Comparison of ENCODE assay signal across 7 mouse cellular contexts in genomic region chr1:63730240-63730771, GRCm38 (mm10). TPM values are rescaled to one million over a fixed set of nuclear protein-coding genes. Genes with fewer than 3 reads are reported as not detected.
A peak's percentile ranks its signal among the peaks of the same experiment; 100 is the strongest.
DNase-seq lines count a peak whose midpoint lies in the region; ATAC-seq and TF ChIP-seq lines count a peak whose summit lies in the region.

Mdh1b (minus strand) TSS chr1:63730318.
Fastkd2 (plus strand) TSS chr1:63730614.

- no peaks in the 10 kb centered on the region for H3K36me3 ChIP-seq in embryonic facial prominence, embryonic 13.5 days
- H3K36me3 ChIP-seq in kidney, adult 2 months (ENCODE audit: control insufficient read depth, insufficient read depth, low read length) = no peaks in the 10 kb centered on the region
- H3K36me3 ChIP-seq in limb, embryonic 12.5 days = no peaks in the 10 kb centered on the region
- no peaks in the 10 kb centered on the region for H3K36me3 ChIP-seq in midbrain, embryonic 15.5 days (replicated peaks)
- no peaks in the 10 kb centered on the region for H3K36me3 ChIP-seq in spleen, adult 2 months (ENCODE audit: control insufficient read depth, insufficient read depth, low read length)

- peak; percentile 89 to 90 for DNase-seq in adrenal gland, postnatal 36 days
- DNase-seq in heart, adult 18-20 months = peak; percentile 93 to 96
- DNase-seq in kidney, adult 2 months = peak; percentile 96
- DNase-seq in spleen, adult 2 months (ENCODE audit: low read depth in 1 of 2, low spot score in 2 of 2) = peak; percentile 79 to 86

- H3K9ac ChIP-seq in embryonic facial prominence, embryonic 13.5 days = peak within 1 kb of the TSS; percentile 83
- H3K9ac ChIP-seq in limb, embryonic 12.5 days (replicated peaks) = peak within 1 kb of the TSS; percentile 66
- peak within 1 kb of the TSS; percentile 63 for H3K9ac ChIP-seq in midbrain, embryonic 15.5 days

- H3K9me3 ChIP-seq in embryonic facial prominence, embryonic 13.5 days = no peaks in the 10 kb centered on the region
- H3K9me3 ChIP-seq in limb, embryonic 12.5 days = no peaks in the 10 kb centered on the region
- H3K9me3 ChIP-seq in midbrain, embryonic 15.5 days = no peaks in the 10 kb centered on the region

- peaks cover 18% of the 10 kb centered on the region for H3K4me1 ChIP-seq in embryonic facial prominence, embryonic 13.5 days
- peaks cover 3% of the 10 kb centered on the region; the same call in 1 of the 2 replicates for H3K4me1 ChIP-seq in kidney, adult 2 months (ENCODE audit: control insufficient read depth, insufficient read depth, low read length)
- peaks cover 17% of the 10 kb centered on the region for H3K4me1 ChIP-seq in limb, embryonic 12.5 days (replicated peaks)
- peaks cover 24% of the 10 kb centered on the region for H3K4me1 ChIP-seq in midbrain, embryonic 15.5 days
- H3K4me1 ChIP-seq in spleen, adult 2 months (ENCODE audit: control insufficient read depth, insufficient read depth, insufficient read length) = no peaks in the 10 kb centered on the region; the same call in 1 of the 2 replicates

- no peak within 1 kb of the TSS for H3K27ac ChIP-seq in embryonic facial prominence, embryonic 13.5 days
- no peak within 1 kb of the TSS for H3K27ac ChIP-seq in kidney, adult 2 months (ENCODE audit: insufficient read depth, low read depth, low read length)
- H3K27ac ChIP-seq in limb, embryonic 12.5 days = no peak within 1 kb of the TSS
- no peak within 1 kb of the TSS; the same call in 1 of the 2 replicates for H3K27ac ChIP-seq in midbrain, embryonic 15.5 days
- H3K27ac ChIP-seq in spleen, adult 2 months (ENCODE audit: insufficient read depth, low read length) = no peak within 1 kb of the TSS

- ATAC-seq in embryonic facial prominence, embryonic 13.5 days (ENCODE audit: insufficient number of reproducible peaks, insufficient read depth, low FRiP score, low TSS enrichment, low read depth) = peak; percentile 88
- peak; percentile 88 for ATAC-seq in limb, embryonic 12.5 days (ENCODE audit: insufficient number of reproducible peaks, insufficient read depth, low FRiP score, low TSS enrichment, low read depth)
- ATAC-seq in midbrain, embryonic 15.5 days (replicated peaks) = peak; percentile 97

- TF ChIP-seq POLR2A in kidney, adult 2 months (IDR thresholded peaks at IDR 0.05; ENCODE audit: low read depth, low read length) = no peak
- no peak for TF ChIP-seq POLR2A in spleen, adult 2 months (IDR thresholded peaks at IDR 0.05; ENCODE audit: low read depth, low read length)

- H3K27me3 ChIP-seq in embryonic facial prominence, embryonic 13.5 days = peaks cover 4% of the 10 kb centered on the region; the same call in 1 of the 2 replicates
- H3K27me3 ChIP-seq in kidney, adult 2 months (replicated peaks; ENCODE audit: control insufficient read depth, insufficient read depth, low read length) = no peaks in the 10 kb centered on the region
- no peaks in the 10 kb centered on the region for H3K27me3 ChIP-seq in limb, embryonic 12.5 days
- no peaks in the 10 kb centered on the region; the same call in 1 of the 2 replicates for H3K27me3 ChIP-seq in midbrain, embryonic 15.5 days (replicated peaks)
- H3K27me3 ChIP-seq in spleen, adult 2 months (ENCODE audit: control insufficient read depth, insufficient read depth, low read length) = no peaks in the 10 kb centered on the region

- no peak for TF ChIP-seq CTCF in kidney, adult 2 months (conservative IDR thresholded peaks at IDR 0.05; ENCODE audit: insufficient read depth, insufficient read length, low read depth, low read length)
- TF ChIP-seq CTCF in spleen, adult 2 months (IDR thresholded peaks at IDR 0.05; ENCODE audit: extremely low read depth, insufficient read depth, insufficient read length, insufficient replicate concordance) = no peak

- peak within 1 kb of the TSS; percentile 64 for H3K4me2 ChIP-seq in embryonic facial prominence, embryonic 13.5 days
- peak within 1 kb of the TSS; percentile 68 for H3K4me2 ChIP-seq in limb, embryonic 12.5 days
- H3K4me2 ChIP-seq in midbrain, embryonic 15.5 days = peak within 1 kb of the TSS; percentile 59

- peak within 1 kb of the TSS; percentile 75 for H3K4me3 ChIP-seq in embryonic facial prominence, embryonic 13.5 days
- H3K4me3 ChIP-seq in kidney, adult 2 months (ENCODE audit: insufficient read depth, low read depth, low read length) = peak within 1 kb of the TSS; percentile 78
- peak within 1 kb of the TSS; percentile 68 for H3K4me3 ChIP-seq in limb, embryonic 12.5 days (replicated peaks)
- H3K4me3 ChIP-seq in midbrain, embryonic 15.5 days = peak within 1 kb of the TSS; percentile 73
- peak within 1 kb of the TSS; percentile 83 for H3K4me3 ChIP-seq in spleen, adult 2 months (ENCODE audit: extremely low read depth, insufficient read depth, insufficient read length)

- under 1% methylated on average over 31 of the region's 31 CpGs for WGBS in embryonic facial prominence, embryonic 13.5 days
- WGBS in kidney, adult 2 months = under 1% methylated on average over 31 of the region's 31 CpGs
- under 1% methylated on average over 31 of the region's 31 CpGs for WGBS in limb, embryonic 12.5 days
- under 1% methylated on average over 31 of the region's 31 CpGs for WGBS in midbrain, embryonic 15.5 days
- under 1% methylated on average over 31 of the region's 31 CpGs for WGBS in spleen, adult 2 months

RNA-seq across cellular contexts. Expression of gene Mdh1b, which starts in this region (rescaled TPM):
- not detected for total RNA-seq in adrenal gland, postnatal 36 days (2021)
- polyA plus RNA-seq in embryonic facial prominence, embryonic 13.5 days (2015; fragmentation: Nextera tagmentation; extraction: Ambion mirVana) = not detected in 2 replicates
- total RNA-seq in heart, adult 18-20 months (2021) = under 1 TPM in 1 of 2 experiments, not detected in 1; 0.21 TPM
- 0.07 and 0.19 TPM in 2 replicates for polyA plus RNA-seq in kidney, adult 2 months (2012; rRNA removed)
- polyA plus RNA-seq in limb, embryonic 12.5 days (2016; fragmentation: Nextera tagmentation; extraction: Ambion mirVana) = not detected in 2 replicates
- 0.26 and 0.41 TPM in 2 replicates for polyA plus RNA-seq in midbrain, embryonic 15.5 days (2015; fragmentation: Nextera tagmentation; extraction: Ambion mirVana)
- polyA plus RNA-seq in spleen, adult 2 months (2012; rRNA removed) = not detected in 2 replicates

RNA-seq across cellular contexts. Expression of gene Fastkd2, which starts in this region (rescaled TPM):
- total RNA-seq in adrenal gland, postnatal 36 days (2021) = 10 to 100 TPM; 22.7 to 29.2 TPM
- 56.8 and 60.5 TPM in 2 replicates for polyA plus RNA-seq in embryonic facial prominence, embryonic 13.5 days (2015; fragmentation: Nextera tagmentation; extraction: Ambion mirVana)
- total RNA-seq in heart, adult 18-20 months (2021) = 10 to 100 TPM; 28.6 to 40.6 TPM
- 5.5 and 7.2 TPM in 2 replicates for polyA plus RNA-seq in kidney, adult 2 months (2012; rRNA removed)
- 61.5 and 65.5 TPM in 2 replicates for polyA plus RNA-seq in limb, embryonic 12.5 days (2016; fragmentation: Nextera tagmentation; extraction: Ambion mirVana)
- polyA plus RNA-seq in midbrain, embryonic 15.5 days (2015; fragmentation: Nextera tagmentation; extraction: Ambion mirVana) = 28.2 and 35.3 TPM in 2 replicates
- 1.8 and 1.9 TPM in 2 replicates for polyA plus RNA-seq in spleen, adult 2 months (2012; rRNA removed)
